Mouse (Mus musculus): ENCODE measurements at regions not wholly inside any gene's neighbourhood (a gene's known extent, or its start where the extent isn't known, plus 50 kb on each side); places are given as distances from the start of the nearest gene placed in this dataset.

- DNase-seq (ENCODE audit: low spot score in 2 of 2), result no peak
- intact Hi-C loops (cut with DNase I), result no loop called here
Measured at GRCm38 (mm10) chr5:41476001-41476400, 232.0 kb downstream of the Rab28 start.

- intact Hi-C loops (cut with DNase I), result no loop called here
Measured at GRCm38 (mm10) chr5:41445512-41446005, 262.4 kb downstream of the Rab28 start.

GRCm38 (mm10) chr5:41441081-41441480, 266.9 kb downstream of the Rab28 start:
- intact Hi-C loops (cut with DNase I), result no loop called here
- DNase-seq (ENCODE audit: low spot score in 2 of 2), result no peak

More at GRCm38 (mm10) chr5:41445512-41446005, 262.4 kb downstream of the Rab28 start:
- no peak for DNase-seq (ENCODE audit: low spot score in 2 of 2)

GRCm38 (mm10) chr5:41419121-41419874, 288.7 kb downstream of the Rab28 start:
- DNase-seq (ENCODE audit: low spot score in 2 of 2), result no peak
- intact Hi-C loops (cut with DNase I), result no loop called here

GRCm38 (mm10) chr5:41409070-41409668, 298.8 kb downstream of the Rab28 start:
- intact Hi-C loops (cut with DNase I), result no loop called here
- no peak for DNase-seq (ENCODE audit: low spot score in 2 of 2)

GRCm38 (mm10) chr5:41392802-41393234, 315.1 kb downstream of the Rab28 start:
- peak; percentile 1 to 15 for DNase-seq (ENCODE audit: low spot score in 2 of 2)
- intact Hi-C loops (cut with DNase I), result no loop called here

GRCm38 (mm10) chr5:41392137-41392554, 315.8 kb downstream of the Rab28 start:
- no peak for DNase-seq (ENCODE audit: low spot score in 2 of 2)
- intact Hi-C loops (cut with DNase I), result no loop called here

GRCm38 (mm10) chr5:41373409-41373808, 334.5 kb downstream of the Rab28 start:
- intact Hi-C loops (cut with DNase I), result no loop called here

GRCm38 (mm10) chr5:41371461-41371860, 336.5 kb downstream of the Rab28 start:
- DNase-seq (ENCODE audit: low spot score in 2 of 2), result no peak
- intact Hi-C loops (cut with DNase I), result no loop called here

More at GRCm38 (mm10) chr5:41373409-41373808, 334.5 kb downstream of the Rab28 start:
- DNase-seq (ENCODE audit: low spot score in 2 of 2), result no peak

- DNase-seq (ENCODE audit: low spot score in 2 of 2), result no peak
- intact Hi-C loops (cut with DNase I), result no loop called here
Measured at GRCm38 (mm10) chr5:41370356-41370755, 337.6 kb downstream of the Rab28 start.

GRCm38 (mm10) chr5:41369907-41370306, 338.1 kb downstream of the Rab28 start:
- intact Hi-C loops (cut with DNase I), result no loop called here
- DNase-seq (ENCODE audit: low spot score in 2 of 2), result no peak

- intact Hi-C loops (cut with DNase I), result no loop called here
- no peak for DNase-seq (ENCODE audit: low spot score in 2 of 2)
Measured at GRCm38 (mm10) chr5:41365883-41366282, 342.1 kb downstream of the Rab28 start.

GRCm38 (mm10) chr5:41348410-41348821, 359.5 kb downstream of the Rab28 start:
- intact Hi-C loops (cut with DNase I), result no loop called here
- no peak for DNase-seq (ENCODE audit: low spot score in 2 of 2)

- intact Hi-C loops (cut with DNase I), result no loop called here
- no peak for DNase-seq (ENCODE audit: low spot score in 2 of 2)
Measured at GRCm38 (mm10) chr5:41347416-41347815, 360.5 kb downstream of the Rab28 start.

GRCm38 (mm10) chr5:41340581-41340980, 367.4 kb downstream of the Rab28 start:
- peak in 1 of 2 experiments; percentile 1 for DNase-seq (ENCODE audit: low spot score in 2 of 2)
- intact Hi-C loops (cut with DNase I), result no loop called here

- no peak for DNase-seq (ENCODE audit: low spot score in 2 of 2)
- intact Hi-C loops (cut with DNase I), result no loop called here
Measured at GRCm38 (mm10) chr5:41296440-41296839, 411.5 kb downstream of the Rab28 start.

- intact Hi-C loops (cut with DNase I), result no loop called here
- peak in 1 of 2 experiments; percentile 6 for DNase-seq (ENCODE audit: low spot score in 2 of 2)
Measured at GRCm38 (mm10) chr5:41266731-41267130, 441.2 kb downstream of the Rab28 start.

- intact Hi-C loops (cut with DNase I), result no loop called here
- DNase-seq (ENCODE audit: low spot score in 2 of 2), result no peak
Measured at GRCm38 (mm10) chr5:41266317-41266716, 441.6 kb downstream of the Rab28 start.

- intact Hi-C loops (cut with DNase I), result no loop called here
- no peak for DNase-seq (ENCODE audit: low spot score in 2 of 2)
Measured at GRCm38 (mm10) chr5:41261654-41262237, 446.2 kb downstream of the Rab28 start.
